ENCODE assay signal across 43 mouse cellular contexts in genomic region chr9:99409280-99409679, GRCm38 (mm10). TPM values are rescaled to one million over a fixed set of nuclear protein-coding genes. Genes with fewer than 3 reads are reported as not detected.
"Had no signal": no experiment of that assay in that cellular context is flagged by ENCODE, and none has a peak within 500 bp of the region (broad histone marks: within the 10 kb centered on the region; RNA-seq: fewer than 3 reads in every experiment).

No protein-coding gene starts in this region.

- H3K4me2 ChIP-seq: limb, embryonic 12.5 days; limb, embryonic 13.5 days; limb, embryonic 15.5 days; liver, embryonic 11.5 days; liver, embryonic 12.5 days; liver, embryonic 13.5 days; liver, embryonic 15.5 days; lung, embryonic 14.5 days; lung, embryonic 15.5 days; midbrain, embryonic 11.5 days; midbrain, embryonic 12.5 days; midbrain, embryonic 13.5 days; midbrain, embryonic 15.5 days; neural tube, embryonic 12.5 days had no signal

- H3K4me1 ChIP-seq: limb, embryonic 10.5 days; limb, embryonic 15.5 days; liver, embryonic 12.5 days; liver, embryonic 13.5 days; liver, embryonic 15.5 days; lung, embryonic 15.5 days; megakaryocyte, embryonic 14.5 days; midbrain, embryonic 12.5 days; neural tube, embryonic 12.5 days had no signal

- ATAC-seq: liver, embryonic 12.5 days; liver, postnatal 0 days; lung, postnatal 0 days; midbrain, embryonic 13.5 days; midbrain, embryonic 15.5 days; midbrain, embryonic 16.5 days had no signal

- H3K27ac ChIP-seq: limb, embryonic 10.5 days; limb, embryonic 12.5 days; limb, embryonic 13.5 days; limb, embryonic 15.5 days; liver, embryonic 12.5 days; liver, embryonic 13.5 days; liver, embryonic 14.5 days; liver, embryonic 15.5 days; lung, embryonic 15.5 days; macrophage; midbrain, embryonic 10.5 days; midbrain, embryonic 12.5 days; midbrain, embryonic 13.5 days; midbrain, embryonic 15.5 days; neural tube, embryonic 12.5 days had no signal

- H3K9ac ChIP-seq: limb, embryonic 12.5 days; limb, embryonic 13.5 days; limb, embryonic 15.5 days; liver, embryonic 12.5 days; liver, embryonic 13.5 days; liver, embryonic 14.5 days; liver, embryonic 15.5 days; liver, postnatal 0 days; lung, embryonic 14.5 days; lung, embryonic 15.5 days; midbrain, embryonic 12.5 days; midbrain, embryonic 13.5 days; midbrain, embryonic 15.5 days; neural tube, embryonic 12.5 days had no signal

- H3K9me3 ChIP-seq: limb, embryonic 10.5 days; limb, embryonic 12.5 days; limb, embryonic 13.5 days; limb, embryonic 15.5 days; liver, embryonic 12.5 days; liver, embryonic 13.5 days; liver, embryonic 15.5 days; lung, embryonic 15.5 days; megakaryocyte, embryonic 14.5 days; midbrain, embryonic 10.5 days; midbrain, embryonic 12.5 days; midbrain, embryonic 13.5 days; midbrain, embryonic 15.5 days; neural tube, embryonic 12.5 days had no signal

- H3K27me3 ChIP-seq: limb, embryonic 12.5 days; limb, embryonic 13.5 days; limb, embryonic 15.5 days; liver, embryonic 12.5 days; liver, embryonic 13.5 days; liver, embryonic 15.5 days; lung, embryonic 15.5 days; midbrain, embryonic 12.5 days; midbrain, embryonic 13.5 days; midbrain, embryonic 15.5 days; neural tube, embryonic 12.5 days had no signal

- H3K4me3 ChIP-seq: limb, embryonic 10.5 days; limb, embryonic 12.5 days; limb, embryonic 13.5 days; limb, embryonic 15.5 days; liver, embryonic 12.5 days; liver, embryonic 13.5 days; liver, embryonic 15.5 days; lung, embryonic 15.5 days; megakaryocyte, embryonic 14.5 days; midbrain, embryonic 10.5 days; midbrain, embryonic 12.5 days; midbrain, embryonic 13.5 days; midbrain, embryonic 15.5 days; myocyte; neural tube, embryonic 12.5 days had no signal

- DNase-seq: left cerebral cortex, postnatal 4 days; liver; liver, embryonic 13.5 days; liver, postnatal 0 days; lung, adult 18-20 months; lung, adult 2 months; lung, embryonic 14.5 days; lung, postnatal 10 days; lung, postnatal 14 days; lung, postnatal 36 days; lung, postnatal 4 days; midbrain, embryonic 14.5 days had no signal

- H3K36me3 ChIP-seq: limb, embryonic 10.5 days; limb, embryonic 13.5 days; limb, embryonic 15.5 days; liver, embryonic 12.5 days; liver, embryonic 13.5 days; liver, embryonic 15.5 days; lung, embryonic 15.5 days; midbrain, embryonic 10.5 days; midbrain, embryonic 12.5 days; midbrain, embryonic 15.5 days; neural tube, embryonic 12.5 days had no signal

RNA-seq across cellular contexts. Expression of gene Mras, which starts 27.9 kb away (rescaled TPM):
- total RNA-seq: megakaryocyte-erythroid progenitor cell, adult 5-6 weeks; monocyte, adult 5-6 weeks had no signal

RNA-seq across cellular contexts. Expression of gene Nme9, which starts 42.0 kb away (rescaled TPM):
- total RNA-seq: left cerebral cortex, postnatal 10 days; left cerebral cortex, postnatal 14 days; left cerebral cortex, postnatal 25 days; left cerebral cortex, postnatal 36 days; liver, adult 2 months; monocyte, adult 5-6 weeks had no signal
- polyA plus RNA-seq: limb, embryonic 10.5 days; limb, embryonic 11.5 days; limb, embryonic 12.5 days; limb, embryonic 13.5 days; limb, embryonic 14.5 days; limb, embryonic 15.5 days; liver, adult 2 months; liver, embryonic 11.5 days; liver, embryonic 12.5 days; liver, embryonic 13.5 days; liver, embryonic 15.5 days; liver, embryonic 16.5 days; liver, postnatal 0 days; lung, embryonic 14.5 days; macrophage; midbrain, embryonic 10.5 days; midbrain, embryonic 11.5 days; midbrain, embryonic 12.5 days; midbrain, embryonic 14.5 days; myocyte; neural tube, embryonic 11.5 days; neural tube, embryonic 12.5 days had no signal

RNA-seq across cellular contexts. Expression of gene Esyt3, which starts 50.9 kb away (rescaled TPM):
- total RNA-seq: megakaryocyte-erythroid progenitor cell, adult 5-6 weeks; monocyte, adult 5-6 weeks had no signal
- polyA plus RNA-seq: macrophage had no signal
